In genomic region chr10:126986541-126986961, GRCm38 (mm10) we compare ENCODE assay signal across 7 mouse cellular contexts. TPM values are rescaled to one million over a fixed set of nuclear protein-coding genes. Genes with fewer than 3 reads are reported as not detected.
DNase-seq lines count a peak whose midpoint lies in the region; ATAC-seq and TF ChIP-seq lines count a peak whose summit lies in the region.

No protein-coding gene starts in this region.

- H3K9ac ChIP-seq in limb, embryonic 15.5 days = no peak overlapping the region
- H3K9ac ChIP-seq in midbrain, embryonic 13.5 days (replicated peaks) = no peak overlapping the region

- TF ChIP-seq POLR2A in cortical plate, adult 2 months (IDR thresholded peaks at IDR 0.05; ENCODE audit: extremely low read depth, insufficient read depth, low read length) = no peak

- DNase-seq in adrenal gland, postnatal 25 days = peak; percentile 86
- peak; percentile 93 for DNase-seq in heart, adult 8-10 months (ENCODE audit: low spot score)
- DNase-seq in kidney, adult 9 months = peak; percentile 90
- peak; percentile 60 to 70 for DNase-seq in urinary bladder, adult 18-20 months (ENCODE audit: low spot score in 2 of 2)

- WGBS in limb, embryonic 15.5 days = 17% methylated on average over 4 of the region's 4 CpGs
- 60% methylated on average over 4 of the region's 4 CpGs for WGBS in midbrain, embryonic 13.5 days

- peaks cover 11% of the 10 kb centered on the region for H3K36me3 ChIP-seq in limb, embryonic 15.5 days
- H3K36me3 ChIP-seq in midbrain, embryonic 13.5 days = peaks cover 1% of the 10 kb centered on the region; the same call in 1 of the 2 replicates

- H3K27me3 ChIP-seq in limb, embryonic 15.5 days = no peaks in the 10 kb centered on the region
- no peaks in the 10 kb centered on the region for H3K27me3 ChIP-seq in midbrain, embryonic 13.5 days

- no peaks in the 10 kb centered on the region for H3K9me3 ChIP-seq in limb, embryonic 15.5 days
- no peaks in the 10 kb centered on the region for H3K9me3 ChIP-seq in midbrain, embryonic 13.5 days

- H3K4me1 ChIP-seq in cortical plate, adult 2 months (ENCODE audit: control insufficient read depth, insufficient read depth, low read length) = peaks cover 16% of the 10 kb centered on the region
- H3K4me1 ChIP-seq in limb, embryonic 15.5 days = peaks cover 99% of the 10 kb centered on the region
- H3K4me1 ChIP-seq in midbrain, embryonic 13.5 days (replicated peaks) = peaks cover 86% of the 10 kb centered on the region

- peak overlapping the region; percentile 30; the same call in 1 of the 2 replicates for H3K27ac ChIP-seq in cortical plate, adult 2 months (ENCODE audit: insufficient read depth, low read length)
- peak overlapping the region; percentile 100 for H3K27ac ChIP-seq in limb, embryonic 15.5 days
- peak overlapping the region; percentile 58 for H3K27ac ChIP-seq in midbrain, embryonic 13.5 days

- no peak for TF ChIP-seq CTCF in cortical plate, adult 2 months (IDR thresholded peaks at IDR 0.05; ENCODE audit: extremely low read depth, insufficient read depth, low read length)

- ATAC-seq in limb, embryonic 15.5 days (ENCODE audit: insufficient number of reproducible peaks, low FRiP score, low TSS enrichment, low read depth) = peak; percentile 59
- ATAC-seq in midbrain, embryonic 13.5 days = 0 out of 2 replicates have a peak, but pooled peaks have one; percentile 26

- H3K4me2 ChIP-seq in limb, embryonic 15.5 days = peak overlapping the region; percentile 24; the same call in 1 of the 2 replicates
- no peak overlapping the region; the same call in 1 of the 2 replicates for H3K4me2 ChIP-seq in midbrain, embryonic 13.5 days (replicated peaks)

- H3K4me3 ChIP-seq in cortical plate, adult 2 months (ENCODE audit: insufficient read depth, low read length) = no peak overlapping the region
- no peak overlapping the region for H3K4me3 ChIP-seq in limb, embryonic 15.5 days
- no peak overlapping the region for H3K4me3 ChIP-seq in midbrain, embryonic 13.5 days (replicated peaks)

RNA-seq across cellular contexts. Expression of gene Ctdsp2, which starts 8.0 kb away (rescaled TPM):
- total RNA-seq in adrenal gland, postnatal 25 days (2021) = 125 and 197 TPM in 2 replicates
- polyA plus RNA-seq in cortical plate, adult 2 months (2012; rRNA removed) = 76.5 TPM in 2 replicates
- 100 to 1,000 TPM in 2 of 4 experiments, 10 to 100 TPM in 2; 84.6 to 110 (median 95.0) TPM for total RNA-seq in heart, adult 8-10 months (2022)
- 72.2 and 85.8 TPM in 2 replicates for polyA plus RNA-seq in limb, embryonic 15.5 days (2015; fragmentation: Nextera tagmentation; extraction: Ambion mirVana)
- polyA plus RNA-seq in midbrain, embryonic 13.5 days (2015; fragmentation: Nextera tagmentation; extraction: Ambion mirVana) = 18.7 and 23.6 TPM in 2 replicates

RNA-seq across cellular contexts. Expression of gene Avil, which starts 14.0 kb away (rescaled TPM):
- total RNA-seq in adrenal gland, postnatal 25 days (2021) = 3.7 and 3.9 TPM in 2 replicates
- polyA plus RNA-seq in cortical plate, adult 2 months (2012; rRNA removed) = 0.11 and 0.19 TPM in 2 replicates
- under 1 TPM; 0.32 to 0.87 (median 0.42) TPM for total RNA-seq in heart, adult 8-10 months (2022)
- polyA plus RNA-seq in limb, embryonic 15.5 days (2015; fragmentation: Nextera tagmentation; extraction: Ambion mirVana) = 0.50 and 0.71 TPM in 2 replicates
- polyA plus RNA-seq in midbrain, embryonic 13.5 days (2015; fragmentation: Nextera tagmentation; extraction: Ambion mirVana) = 2.2 and 2.8 TPM in 2 replicates

RNA-seq across cellular contexts. Expression of gene Tsfm, which starts 44.1 kb away (rescaled TPM):
- total RNA-seq in adrenal gland, postnatal 25 days (2021) = 50.6 and 66.8 TPM in 2 replicates
- 34.6 and 36.2 TPM in 2 replicates for polyA plus RNA-seq in cortical plate, adult 2 months (2012; rRNA removed)
- total RNA-seq in heart, adult 8-10 months (2022) = 10 to 100 TPM; 50.9 to 67.0 (median 55.9) TPM
- 69.6 and 71.6 TPM in 2 replicates for polyA plus RNA-seq in limb, embryonic 15.5 days (2015; fragmentation: Nextera tagmentation; extraction: Ambion mirVana)
- polyA plus RNA-seq in midbrain, embryonic 13.5 days (2015; fragmentation: Nextera tagmentation; extraction: Ambion mirVana) = 63.5 and 63.9 TPM in 2 replicates

RNA-seq across cellular contexts. Expression of gene Mettl1, which starts 54.7 kb away (rescaled TPM):
- 17.6 and 23.0 TPM in 2 replicates for total RNA-seq in adrenal gland, postnatal 25 days (2021)
- 14.0 and 14.6 TPM in 2 replicates for polyA plus RNA-seq in cortical plate, adult 2 months (2012; rRNA removed)
- 1 to 10 TPM; 7.5 to 9.6 (median 9.2) TPM for total RNA-seq in heart, adult 8-10 months (2022)
- polyA plus RNA-seq in limb, embryonic 15.5 days (2015; fragmentation: Nextera tagmentation; extraction: Ambion mirVana) = 58.6 and 61.8 TPM in 2 replicates
- polyA plus RNA-seq in midbrain, embryonic 13.5 days (2015; fragmentation: Nextera tagmentation; extraction: Ambion mirVana) = 21.1 and 22.0 TPM in 2 replicates

RNA-seq across cellular contexts. Expression of gene Eef1akmt3, which starts 54.8 kb away (rescaled TPM):
- 0.49 TPM in 1 of 2 replicates, not detected in the other for total RNA-seq in adrenal gland, postnatal 25 days (2021)
- 0.19 and 0.21 TPM in 2 replicates for polyA plus RNA-seq in cortical plate, adult 2 months (2012; rRNA removed)
- total RNA-seq in heart, adult 8-10 months (2022) = not detected
- 1.9 and 2.0 TPM in 2 replicates for polyA plus RNA-seq in limb, embryonic 15.5 days (2015; fragmentation: Nextera tagmentation; extraction: Ambion mirVana)
- 0.11 and 0.18 TPM in 2 replicates for polyA plus RNA-seq in midbrain, embryonic 13.5 days (2015; fragmentation: Nextera tagmentation; extraction: Ambion mirVana)

Comparison
In these comparisons a context has a peak if more than half of its experiments do, and no peak if none do; other contexts are left out.
1. H3K27ac ChIP-seq: peak in every context shown above with its lines; median percentile 100 in limb, embryonic 15.5 days; 58 in midbrain, embryonic 13.5 days; 30 in cortical plate, adult 2 months.